Mouse (Mus musculus): ENCODE results near the gene Atp8b4.

DNA sequence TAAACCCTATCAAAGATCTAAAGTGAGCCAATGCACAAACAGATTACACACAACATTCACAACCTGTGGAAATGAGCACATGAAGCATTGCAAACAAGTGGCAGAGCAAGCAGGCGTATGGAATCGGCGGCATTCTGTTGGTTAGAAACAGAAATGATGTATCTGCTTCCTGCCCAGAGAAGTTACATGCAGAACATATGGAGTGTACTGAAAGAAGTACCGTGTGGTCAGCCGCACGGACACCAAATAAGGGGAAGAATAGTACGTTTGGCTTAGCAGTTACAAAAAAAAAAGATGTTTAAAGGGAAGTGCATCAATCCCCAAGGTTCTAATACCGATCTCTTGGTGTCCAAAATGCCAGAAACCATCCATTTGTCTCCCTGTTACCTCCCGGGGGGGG, 9.9 kb downstream of the Atp8b4 start:
- no peak for TF ChIP-seq CTCF (IDR thresholded peaks at IDR 0.05; ENCODE audit: low read depth)
- TF ChIP-seq EP300 (IDR thresholded peaks at IDR 0.05; ENCODE audit: low read depth), result no peak

Measured in liver, postnatal 0 days (tissue).